Mouse (Mus musculus) liver, postnatal 0 days (tissue): ENCODE measurements around the gene 1700025C18Rik. TPM values are rescaled to one million over a fixed set of nuclear protein-coding genes. Genes with fewer than 3 reads are reported as not detected.

ENCODE experiments used
- ATAC-seq: fragments of 200-750 bp; cut with Nextera tagmentation; 2 replicates; pipeline ENCODE4 v1.8.0; 2017; ENCODE audit warnings: mild to moderate bottlenecking, moderate library complexity
- DNase-seq: peaks from one replicate; pipeline ENCODE4 v3.0.0-alpha.2; 2016
- H3K27ac ChIP-seq: fragments of 300-500 bp; sonication (generic); 2 replicates; pipeline ENCODE4 v1.5.1; 2014; ENCODE audit warnings: antibody characterized with exemption, moderate library complexity, mild to moderate bottlenecking, low read depth
- H3K27me3 ChIP-seq: fragments of 300-500 bp; sonication (generic); 2 replicates; pipeline ENCODE4 v1.6.1; 2014; ENCODE audit warnings: low read length, control low read depth, mixed read lengths; ENCODE audit not compliant: insufficient read depth
- H3K36me3 ChIP-seq: fragments of 300-500 bp; sonication (generic); replicated peaks from 2 replicates; pipeline ENCODE4 v1.6.1; 2014; ENCODE audit warnings: mild to moderate bottlenecking, control low read depth, low read length, moderate library complexity, mixed read lengths; ENCODE audit not compliant: insufficient read depth
- H3K4me1 ChIP-seq: fragments of 300-500 bp; sonication (generic); 2 replicates; pipeline ENCODE4 v1.6.1; 2014; ENCODE audit warnings: antibody characterized with exemption, mild to moderate bottlenecking, control low read depth; ENCODE audit not compliant: insufficient read depth
- H3K4me2 ChIP-seq: fragments of 300-500 bp; sonication (generic); 2 replicates; pipeline ENCODE4 v1.6.1; 2014; ENCODE audit warnings: low read depth, mild to moderate bottlenecking, low read length, moderate library complexity, mixed read lengths
- H3K4me3 ChIP-seq: fragments of 300-500 bp; sonication (generic); 2 replicates; pipeline ENCODE4 v1.5.1; 2014; ENCODE audit warnings: low read depth, low read length
- H3K9ac ChIP-seq: fragments of 300-500 bp; sonication (generic); replicated peaks from 2 replicates; pipeline ENCODE4 v1.6.1; 2014; ENCODE audit warnings: mild to moderate bottlenecking, moderate library complexity
- H3K9me3 ChIP-seq: fragments of 300-500 bp; sonication (generic); 2 replicates; pipeline ENCODE4 v1.6.1; 2016; ENCODE audit warnings: mild to moderate bottlenecking, control low read depth, low read length, mixed read lengths
- CTCF ChIP-seq: sonication (generic); IDR thresholded peaks from 2 replicates; pipeline ENCODE4 v1.5.1; 2016; ENCODE audit warnings: antibody characterized with exemption, low read depth
- EP300 ChIP-seq: IDR thresholded peaks from 2 replicates; pipeline ENCODE4 v1.6.1; 2016; ENCODE audit warnings: antibody characterized with exemption, low read depth, mild to moderate bottlenecking
- WGBS: fragments of 180-500 bp; shearing (Covaris S2); extraction: QIAGEN DNeasy Blood & Tissue Kit; methylation state at CpG from one replicate; pipeline ENCODE4 v1.1.7; 2014; ENCODE audit not compliant: insufficient replicate concordance; 5-methylcytosine and 5-hydroxymethylcytosine counted together
- polyA plus RNA-seq: library from polyadenylated mRNA; unstranded; fragments of >200 nt; fragmentation: Nextera tagmentation; extraction: Ambion mirVana; gene quantifications from 2 replicates; pipeline ENCODE4 v1.2.1, GENCODE M21; 2015

The 1700025C18Rik gene
- polyA plus RNA-seq, 1 experiment from 2014 or later, result not detected

DNA sequence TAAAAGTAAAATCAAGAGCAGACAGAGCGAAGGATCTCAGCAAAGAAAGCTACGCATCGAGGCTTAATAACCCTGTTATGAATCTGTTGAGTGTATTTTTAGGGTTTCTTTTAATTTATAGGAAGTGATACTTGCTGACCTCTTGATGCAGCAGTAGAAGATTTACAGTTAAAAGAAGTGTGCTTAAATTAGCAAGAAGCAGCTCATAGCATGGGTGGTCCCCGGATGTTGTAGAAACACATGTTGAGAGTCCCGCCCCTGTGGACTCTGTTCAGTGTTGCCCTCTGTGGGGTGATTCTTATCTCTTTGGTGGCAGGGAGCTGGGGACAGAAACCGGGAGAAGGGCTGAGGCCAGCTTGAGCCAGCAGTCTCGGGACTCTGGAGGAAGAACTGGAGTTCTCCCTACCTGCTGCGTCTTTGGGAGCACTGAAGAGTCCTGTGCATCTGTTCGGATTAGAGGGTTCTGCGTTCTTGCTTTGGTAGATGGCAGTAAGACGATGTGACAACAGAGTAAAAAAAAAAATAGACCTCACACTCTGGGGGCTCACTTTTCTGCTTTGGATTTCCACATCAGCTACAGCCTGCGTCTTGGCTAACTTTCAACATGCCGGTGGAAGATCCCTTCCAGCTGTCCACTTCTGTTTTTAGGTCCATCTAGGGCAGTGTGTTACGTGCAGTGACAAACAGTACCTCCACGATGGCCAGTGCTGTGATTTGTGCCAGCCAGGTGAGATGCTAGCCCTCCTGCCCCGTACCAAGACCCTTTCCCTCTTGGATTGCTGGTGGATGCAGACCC is 28.7 kb downstream of the 1700025C18Rik start:
- Histone ChIP-seq H3K4me2 (no peak overlapping the region), H3K9ac (no peak overlapping the region), H3K4me1 (no peaks in the 10 kb centered on the region; the same call in 1 of the 2 replicates), H3K27me3 (no peaks in the 10 kb centered on the region), H3K27ac (no peak overlapping the region), H3K36me3 (no peaks in the 10 kb centered on the region), H3K9me3 (no peaks in the 10 kb centered on the region), H3K4me3 (no peak overlapping the region)
- DNase-seq, result no peak
- ATAC-seq, result no peak
- TF ChIP-seq CTCF (no peak), EP300 (no peak)
- WGBS, result 54% methylated on average over 16 of the region's 16 CpGs

- Histone ChIP-seq H3K27me3 (no peaks in the 10 kb centered on the region), H3K4me3 (no peak overlapping the region), H3K4me2 (no peak overlapping the region), H3K9me3 (no peaks in the 10 kb centered on the region), H3K27ac (no peak overlapping the region), H3K9ac (no peak overlapping the region), H3K4me1 (peaks cover 11% of the 10 kb centered on the region), H3K36me3 (no peaks in the 10 kb centered on the region)
- no peak for TF ChIP-seq CTCF
- no peak for TF ChIP-seq EP300
- ATAC-seq (no peak), DNase-seq (no peak)
- 80% methylated on average over 4 of the region's 4 CpGs for WGBS
Measured at GRCm38 (mm10) chr2:165059961-165060360, 30.6 kb downstream of the 1700025C18Rik start.

- Histone ChIP-seq H3K4me1 (peaks cover 14% of the 10 kb centered on the region), H3K9ac (no peak overlapping the region), H3K9me3 (peaks cover 4% of the 10 kb centered on the region; the same call in 1 of the 2 replicates), H3K27me3 (0 out of 2 replicates have a peak, but pooled peaks cover 4% of the 10 kb centered on the region), H3K36me3 (no peaks in the 10 kb centered on the region), H3K27ac (no peak overlapping the region), H3K4me3 (peak overlapping the region; percentile 42; the same call in 1 of the 2 replicates), H3K4me2 (peak overlapping the region; percentile 70)
- ATAC-seq (no peak), DNase-seq (no peak)
- TF ChIP-seq EP300 (no peak), CTCF (no peak)
- WGBS, result 70% methylated on average over 14 of the region's 14 CpGs
Measured at GRCm38 (mm10) chr2:165056377-165057085, 34.0 kb downstream of the 1700025C18Rik start.

- WGBS, result 1% methylated on average over 7 of the region's 7 CpGs
- no peak for DNase-seq
- peak; percentile 71 for ATAC-seq
- Histone ChIP-seq H3K9ac (no peak overlapping the region), H3K36me3 (no peaks in the 10 kb centered on the region), H3K4me2 (peak overlapping the region; percentile 70), H3K27ac (0 out of 2 replicates have a peak overlapping the region, but pooled peaks have one; percentile 3), H3K9me3 (peaks cover 4% of the 10 kb centered on the region; the same call in 1 of the 2 replicates), H3K27me3 (0 out of 2 replicates have a peak, but pooled peaks cover 4% of the 10 kb centered on the region), H3K4me1 (peaks cover 14% of the 10 kb centered on the region), H3K4me3 (peak overlapping the region; percentile 42)
- TF ChIP-seq EP300, result no peak
- TF ChIP-seq CTCF, result no peak
Measured at GRCm38 (mm10) chr2:165055905-165056304, 34.6 kb downstream of the 1700025C18Rik start.

DNA sequence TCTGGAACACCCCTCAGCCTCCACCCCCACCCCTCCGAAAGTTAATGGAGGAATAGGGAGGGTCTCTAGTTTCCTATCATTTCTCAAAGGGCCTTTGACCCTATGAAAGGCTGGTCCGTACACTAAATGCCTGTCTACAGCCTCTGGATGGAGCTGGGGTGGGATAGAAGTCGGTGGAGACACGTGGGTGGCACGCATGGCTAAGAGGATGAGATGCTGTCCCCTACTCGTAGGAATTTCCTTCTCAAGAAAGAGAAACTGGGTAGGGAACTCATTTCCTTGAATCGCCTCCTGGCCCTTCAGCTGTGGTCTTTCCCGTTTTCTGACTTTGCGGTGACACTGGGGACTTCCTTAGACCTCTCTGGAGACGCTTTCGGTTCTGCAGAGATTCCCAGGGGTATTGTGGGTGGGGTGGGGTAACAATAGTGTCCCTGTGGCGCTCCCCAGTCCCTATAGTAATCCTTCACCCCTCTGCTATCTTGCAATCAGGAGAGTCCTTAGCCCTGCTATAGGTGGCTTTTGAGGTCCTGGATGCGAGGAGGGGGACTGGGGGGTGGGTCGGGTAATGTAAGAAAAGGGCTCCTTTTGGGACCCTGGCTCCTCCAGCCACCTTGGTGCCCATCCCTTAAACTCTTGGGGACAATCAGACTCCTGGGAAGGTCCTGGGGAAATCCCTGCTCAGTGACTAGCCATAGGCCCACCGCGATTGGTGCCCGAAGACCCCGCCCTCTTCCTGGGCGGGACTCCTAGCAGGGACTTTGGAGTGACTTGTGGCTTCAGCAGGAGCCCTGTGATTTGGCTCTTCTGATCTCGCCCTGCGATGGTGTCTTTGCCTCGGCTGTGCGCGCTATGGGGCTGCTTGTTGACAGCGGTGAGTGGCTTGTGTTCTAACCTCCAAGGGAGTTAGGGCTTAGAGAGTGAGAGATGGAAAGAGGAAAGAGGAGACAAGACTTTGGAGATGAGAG is 35.4 kb downstream of the 1700025C18Rik start, which contains the start of gene Cd40:
Cd40 (plus strand) TSS at position 740 of the 965 bp plus-strand sequence.
- Histone ChIP-seq H3K27me3 (0 out of 2 replicates have a peak, but pooled peaks cover 4% of the 10 kb centered on the region), H3K4me2 (peak within 1 kb of the TSS; percentile 70), H3K9ac (0 out of 2 replicates have a peak within 1 kb of the TSS, but pooled peaks have one; percentile 13), H3K4me1 (peaks cover 14% of the 10 kb centered on the region), H3K4me3 (peak within 1 kb of the TSS; percentile 42), H3K36me3 (no peaks in the 10 kb centered on the region), H3K27ac (0 out of 2 replicates have a peak within 1 kb of the TSS, but pooled peaks have one; percentile 3), H3K9me3 (peaks cover 4% of the 10 kb centered on the region; the same call in 1 of the 2 replicates)
- ATAC-seq, result peak; percentile 91
- no peak for TF ChIP-seq EP300
- TF ChIP-seq CTCF, result no peak
- DNase-seq, result peak; percentile 77
- 6% methylated on average over 25 of the region's 25 CpGs for WGBS
